Mouse (Mus musculus): ENCODE measurements around the gene Olfr726.

Gene Olfr726

DNA sequence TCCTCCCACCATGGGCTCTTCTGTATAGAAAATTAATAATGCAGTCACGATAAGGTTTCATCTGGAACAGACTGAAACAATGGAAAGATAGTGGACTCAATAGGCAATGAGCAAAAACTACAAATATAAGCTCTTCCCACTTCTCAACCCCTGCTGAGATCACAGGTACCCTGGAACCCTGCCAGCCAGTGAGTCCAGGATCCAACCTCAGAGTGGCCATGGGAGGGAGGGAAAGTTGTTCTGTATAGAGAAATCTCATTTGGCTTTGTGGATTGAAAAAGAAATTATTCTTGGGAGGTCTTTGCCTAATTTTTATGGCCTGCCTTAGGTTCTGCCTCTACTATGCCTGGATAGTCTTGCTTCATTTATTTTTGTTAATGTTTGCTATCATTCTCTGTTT is at the start of gene Olfr726:
Gene Olfr726, minus strand, starts transcription at position 101 of the 400 bp plus-strand sequence.
- DNase-seq (ENCODE audit: low spot score in 2 of 2) = no peak

DNA sequence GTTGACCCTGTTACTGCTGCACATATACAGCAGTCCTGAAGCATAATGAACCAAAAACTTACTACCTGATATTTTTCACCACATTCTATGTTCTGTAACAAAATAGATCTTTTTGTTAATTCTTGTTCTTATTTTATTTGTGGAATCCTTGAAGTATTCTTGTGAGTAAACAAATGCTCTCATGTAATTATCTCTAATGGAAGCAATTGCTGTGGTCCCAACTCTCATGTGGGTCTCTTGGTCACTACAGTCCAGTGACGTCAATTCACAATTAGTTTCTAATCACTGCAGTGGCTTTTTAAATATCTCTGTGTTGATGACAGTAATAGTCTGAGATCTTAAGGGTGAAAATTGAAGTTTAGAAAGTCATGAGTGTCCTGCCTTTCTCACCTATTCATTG is 32.1 kb upstream of the Olfr726 start, which contains the start of gene Olfr727:
Gene Olfr727, plus strand, starts transcription at position 301 of the 400 bp plus-strand sequence.
- DNase-seq (ENCODE audit: low spot score in 2 of 2) = no peak

DNA sequence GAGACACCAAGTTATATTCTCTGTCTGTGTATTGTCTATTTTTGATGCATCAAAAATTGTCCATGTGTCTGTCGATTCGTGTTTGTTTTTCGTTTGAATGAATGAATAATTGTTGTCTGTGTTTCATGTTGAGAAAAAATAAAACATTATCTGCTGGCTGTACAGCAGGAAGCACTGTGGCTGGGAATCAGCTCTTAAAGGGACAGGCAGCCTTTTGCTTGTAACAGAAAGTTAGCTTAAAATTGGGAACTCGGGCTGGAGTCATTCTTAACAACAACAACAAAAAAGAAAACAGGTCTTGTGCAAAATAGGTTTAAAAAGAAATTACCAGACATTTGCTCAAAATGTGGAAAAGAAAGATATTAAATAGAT is 28.0 kb downstream of the Olfr726 start:
- DNase-seq (ENCODE audit: low spot score in 2 of 2) = no peak

DNA sequence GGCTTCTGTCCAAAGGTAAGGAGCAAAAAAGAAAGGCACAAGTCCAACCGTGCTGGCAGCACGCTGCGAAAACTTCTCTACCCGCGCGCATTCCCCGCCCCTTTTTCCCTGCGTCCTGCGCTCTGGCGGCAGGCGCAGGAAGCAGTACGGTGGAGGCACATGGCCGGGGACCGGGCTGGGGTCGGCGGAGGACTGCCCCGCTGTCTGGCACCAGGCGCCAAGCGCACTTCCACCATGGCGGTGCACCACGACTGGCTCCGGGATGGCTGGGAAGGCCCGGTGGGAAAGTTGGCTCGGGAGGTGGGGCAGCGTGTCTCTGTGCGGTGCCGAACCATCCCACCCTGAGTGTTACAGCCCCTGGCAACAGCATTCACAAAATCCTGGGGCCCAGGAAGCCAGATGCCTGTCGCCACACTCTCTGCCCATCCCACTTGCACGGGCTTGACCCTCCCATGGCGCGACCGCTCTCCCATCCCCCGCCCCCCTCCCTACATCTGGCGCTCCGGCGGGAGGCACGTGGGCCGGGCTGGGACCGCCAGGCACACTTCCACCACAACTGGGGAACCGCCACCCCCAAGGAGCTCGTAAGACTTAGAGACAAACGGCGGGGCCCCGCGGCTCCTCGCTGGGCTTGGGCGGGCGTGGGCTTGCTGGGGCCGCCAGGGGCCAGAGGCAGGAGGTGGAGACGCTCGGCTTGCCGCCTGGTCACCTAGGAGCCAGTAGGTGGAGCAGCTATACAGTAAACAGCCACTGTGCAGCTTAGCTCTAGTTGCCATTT is 28.6 kb downstream of the Olfr726 start:
- DNase-seq (ENCODE audit: low spot score in 2 of 2) = no peak

DNA sequence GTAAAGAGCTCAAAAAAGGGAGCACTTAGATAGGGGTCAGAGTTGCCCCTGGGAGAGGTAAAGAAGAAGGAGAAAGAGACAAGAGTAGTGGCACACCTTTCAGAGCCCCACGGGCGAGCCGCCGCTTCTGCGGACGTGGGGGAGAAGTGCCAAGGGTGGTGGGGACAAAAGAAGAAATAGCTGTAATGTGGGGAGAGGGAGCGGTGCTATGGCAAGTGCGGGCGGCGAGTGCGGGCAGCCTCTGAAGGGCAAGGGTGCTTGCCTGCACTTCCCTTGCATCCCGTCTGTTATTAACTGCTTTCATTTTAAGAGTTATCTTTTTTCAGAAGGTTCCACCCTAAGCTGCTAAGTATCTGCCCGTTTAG is 29.2 kb downstream of the Olfr726 start:
- DNase-seq (ENCODE audit: low spot score in 2 of 2) = no peak

DNA sequence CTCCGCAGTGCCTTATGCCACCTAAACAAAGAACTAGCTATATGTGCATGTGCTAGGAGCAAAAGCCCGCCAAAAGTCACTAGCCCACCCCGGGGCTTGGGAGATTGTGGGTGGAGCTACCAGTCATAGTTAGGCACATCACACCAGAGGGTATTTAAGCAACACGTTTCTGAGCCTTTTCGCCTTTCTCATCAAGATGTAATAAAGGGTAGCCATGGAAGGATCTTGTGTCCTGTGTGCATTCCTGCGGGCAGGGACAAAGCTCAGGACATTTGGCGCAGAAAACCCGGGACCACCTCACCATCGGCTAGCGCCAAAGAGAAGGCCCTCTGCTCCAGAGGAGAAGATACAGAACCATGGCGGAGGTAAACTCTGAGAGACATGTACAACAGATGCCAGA is 29.6 kb downstream of the Olfr726 start:
- DNase-seq (ENCODE audit: low spot score in 2 of 2) = no peak

DNA sequence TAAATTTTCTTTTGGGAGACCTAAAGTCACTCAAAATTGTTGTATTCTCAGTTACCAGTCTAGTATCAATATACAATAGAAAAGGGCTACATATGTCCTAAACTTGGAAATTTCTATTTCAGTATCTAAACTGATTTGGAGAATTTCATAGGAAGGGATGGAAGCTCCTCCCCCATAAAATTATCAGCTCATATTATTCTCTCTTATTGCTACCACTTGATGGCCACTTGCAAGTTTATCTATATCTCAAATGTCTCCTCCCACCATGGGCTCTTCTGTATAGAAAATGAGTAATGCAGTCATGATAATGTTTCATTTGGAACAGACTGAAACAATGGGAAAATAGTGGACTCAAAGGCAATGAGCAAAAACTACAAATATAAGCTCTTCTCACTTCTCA is 50.5 kb downstream of the Olfr726 start, which contains the start of gene Olfr725:
Gene Olfr725, minus strand, starts transcription at position 101 of the 400 bp plus-strand sequence.
- DNase-seq (ENCODE audit: low spot score in 2 of 2) = no peak

Measured in natural killer cell, adult 2 months (primary cell).